Mouse (Mus musculus): ENCODE results near the gene Abcg5. TPM values are rescaled to one million over a fixed set of nuclear protein-coding genes. Genes with fewer than 3 reads are reported as not detected.

The Abcg5 gene
- polyA plus RNA-seq, 1 experiment: not detected

- Histone ChIP-seq H3K36me3 (ENCODE audit: control insufficient read depth, insufficient read depth) (peaks cover 26% of the 10 kb centered on the region), H3K4me3 (no peak overlapping the region), H3ac (ENCODE audit: control insufficient read depth, insufficient read length) (no peak overlapping the region), H3K79me2 (ENCODE audit: control insufficient read depth, insufficient read depth) (no peaks in the 10 kb centered on the region), H3K27me3 (ENCODE audit: control insufficient read depth, insufficient read depth, insufficient read length) (no peaks in the 10 kb centered on the region), H3K4me2 (ENCODE audit: low read depth) (no peak overlapping the region)
- no peak for TF ChIP-seq POLR2AphosphoS2 (IDR thresholded peaks at IDR 0.05; ENCODE audit: insufficient read length, low read depth)
- no peak for TF ChIP-seq TCF12 (IDR thresholded peaks at IDR 0.05; ENCODE audit: insufficient read depth, poor library complexity, severe bottlenecking)
- TF ChIP-seq USF1 (IDR thresholded peaks at IDR 0.05; ENCODE audit: low read depth): no peak
- TF ChIP-seq E2F4 (IDR thresholded peaks at IDR 0.05; ENCODE audit: insufficient read depth): no peak
- no peak for TF ChIP-seq TCF3 (IDR thresholded peaks at IDR 0.05; ENCODE audit: insufficient read length, low read depth)
- no peak for TF ChIP-seq MAX (IDR thresholded peaks at IDR 0.05; ENCODE audit: low read depth)
- TF ChIP-seq SRF (IDR thresholded peaks at IDR 0.05; ENCODE audit: control insufficient read depth, insufficient read length, low read depth): no peak
- no peak for TF ChIP-seq POLR2A (IDR thresholded peaks at IDR 0.05; ENCODE audit: insufficient read length, low read depth)
- TF ChIP-seq MYOG (IDR thresholded peaks at IDR 0.05; ENCODE audit: control insufficient read depth in 1 of 3, insufficient read depth in 1 of 3, insufficient read length in 2 of 3, low read depth in 2 of 3): no peak
- TF ChIP-seq MYOD1 (IDR thresholded peaks at IDR 0.05; ENCODE audit: control insufficient read depth in 1 of 3, insufficient read length in 2 of 3, low read depth in 2 of 3): no peak
- no peak for TF ChIP-seq CEBPB (IDR thresholded peaks at IDR 0.05; ENCODE audit: insufficient read depth, poor library complexity, severe bottlenecking)
- TF ChIP-seq REST (IDR thresholded peaks at IDR 0.05; ENCODE audit: insufficient read depth, insufficient read length): no peak
Measured at GRCm38 (mm10) chr17:84725163-84725562, 42.4 kb upstream of the Abcg5 start.

GRCm38 (mm10) chr17:84724028-84724427 is 41.2 kb upstream of the Abcg5 start:
- no peak for TF ChIP-seq SRF (IDR thresholded peaks at IDR 0.05; ENCODE audit: control insufficient read depth, insufficient read length, low read depth)
- no peak for TF ChIP-seq E2F4 (IDR thresholded peaks at IDR 0.05; ENCODE audit: insufficient read depth)
- TF ChIP-seq POLR2A (IDR thresholded peaks at IDR 0.05; ENCODE audit: insufficient read length, low read depth): no peak
- TF ChIP-seq USF1 (IDR thresholded peaks at IDR 0.05; ENCODE audit: low read depth): no peak
- Histone ChIP-seq H3K36me3 (ENCODE audit: control insufficient read depth, insufficient read depth) (peaks cover 15% of the 10 kb centered on the region), H3K4me2 (ENCODE audit: low read depth) (no peak overlapping the region), H3K27me3 (ENCODE audit: control insufficient read depth, insufficient read depth, insufficient read length) (no peaks in the 10 kb centered on the region), H3K79me2 (ENCODE audit: control insufficient read depth, insufficient read depth) (no peaks in the 10 kb centered on the region), H3ac (ENCODE audit: control insufficient read depth, insufficient read length) (no peak overlapping the region), H3K4me3 (no peak overlapping the region)

- no peak overlapping the region for H3K4me2 ChIP-seq (ENCODE audit: low read depth)
- no peak for TF ChIP-seq E2F4 (IDR thresholded peaks at IDR 0.05; ENCODE audit: insufficient read depth)
- no peak for TF ChIP-seq POLR2A (IDR thresholded peaks at IDR 0.05; ENCODE audit: insufficient read length, low read depth)
- no peak for TF ChIP-seq POLR2AphosphoS2 (IDR thresholded peaks at IDR 0.05; ENCODE audit: insufficient read length, low read depth)
Measured at GRCm38 (mm10) chr17:84719105-84719504, 36.3 kb upstream of the Abcg5 start.

GRCm38 (mm10) chr17:84717416-84717815 is 34.6 kb upstream of the Abcg5 start:
- no peak overlapping the region for H3K4me3 ChIP-seq
- no peak overlapping the region for H3ac ChIP-seq (ENCODE audit: control insufficient read depth, insufficient read length)
- no peak overlapping the region for H3K4me2 ChIP-seq (ENCODE audit: low read depth)
- no peaks in the 10 kb centered on the region for H3K27me3 ChIP-seq (ENCODE audit: control insufficient read depth, insufficient read depth, insufficient read length)
- peaks cover 22% of the 10 kb centered on the region for H3K36me3 ChIP-seq (ENCODE audit: control insufficient read depth, insufficient read depth)
- no peaks in the 10 kb centered on the region for H3K79me2 ChIP-seq (ENCODE audit: control insufficient read depth, insufficient read depth)
- TF ChIP-seq E2F4 (IDR thresholded peaks at IDR 0.05; ENCODE audit: insufficient read depth): no peak
- TF ChIP-seq TCF12 (IDR thresholded peaks at IDR 0.05; ENCODE audit: insufficient read depth, poor library complexity, severe bottlenecking): no peak
- no peak for TF ChIP-seq MAX (IDR thresholded peaks at IDR 0.05; ENCODE audit: low read depth)
- no peak for TF ChIP-seq POLR2A (IDR thresholded peaks at IDR 0.05; ENCODE audit: insufficient read length, low read depth)
- TF ChIP-seq POLR2AphosphoS2 (IDR thresholded peaks at IDR 0.05; ENCODE audit: insufficient read length, low read depth): no peak
- TF ChIP-seq MYOG (IDR thresholded peaks at IDR 0.05; ENCODE audit: control insufficient read depth in 1 of 3, insufficient read depth in 1 of 3, insufficient read length in 2 of 3, low read depth in 2 of 3): no peak
- TF ChIP-seq MYOD1 (IDR thresholded peaks at IDR 0.05; ENCODE audit: control insufficient read depth in 1 of 3, insufficient read length in 2 of 3, low read depth in 2 of 3): no peak
- TF ChIP-seq CEBPB (IDR thresholded peaks at IDR 0.05; ENCODE audit: insufficient read depth, poor library complexity, severe bottlenecking): no peak
- no peak for TF ChIP-seq REST (IDR thresholded peaks at IDR 0.05; ENCODE audit: insufficient read depth, insufficient read length)
- TF ChIP-seq SRF (IDR thresholded peaks at IDR 0.05; ENCODE audit: control insufficient read depth, insufficient read length, low read depth): no peak
- TF ChIP-seq USF1 (IDR thresholded peaks at IDR 0.05; ENCODE audit: low read depth): no peak
- no peak for TF ChIP-seq TCF3 (IDR thresholded peaks at IDR 0.05; ENCODE audit: insufficient read length, low read depth)

More at GRCm38 (mm10) chr17:84719105-84719504, 36.3 kb upstream of the Abcg5 start:
- H3ac ChIP-seq (ENCODE audit: control insufficient read depth, insufficient read length): no peak overlapping the region
- H3K36me3 ChIP-seq (ENCODE audit: control insufficient read depth, insufficient read depth): peaks cover 19% of the 10 kb centered on the region
- no peak overlapping the region for H3K4me3 ChIP-seq
- H3K79me2 ChIP-seq (ENCODE audit: control insufficient read depth, insufficient read depth): no peaks in the 10 kb centered on the region
- H3K27me3 ChIP-seq (ENCODE audit: control insufficient read depth, insufficient read depth, insufficient read length): no peaks in the 10 kb centered on the region

GRCm38 (mm10) chr17:84716252-84716872 is 33.6 kb upstream of the Abcg5 start:
- H3K36me3 ChIP-seq (ENCODE audit: control insufficient read depth, insufficient read depth): peaks cover 23% of the 10 kb centered on the region

More at GRCm38 (mm10) chr17:84716252-84716872, 33.6 kb upstream of the Abcg5 start:
- Histone ChIP-seq H3ac (ENCODE audit: control insufficient read depth, insufficient read length) (no peak overlapping the region), H3K27me3 (ENCODE audit: control insufficient read depth, insufficient read depth, insufficient read length) (no peaks in the 10 kb centered on the region), H3K4me2 (ENCODE audit: low read depth) (no peak overlapping the region), H3K4me3 (no peak overlapping the region), H3K79me2 (ENCODE audit: control insufficient read depth, insufficient read depth) (no peaks in the 10 kb centered on the region)
- TF ChIP-seq USF1 (IDR thresholded peaks at IDR 0.05; ENCODE audit: low read depth): no peak
- TF ChIP-seq POLR2A (IDR thresholded peaks at IDR 0.05; ENCODE audit: insufficient read length, low read depth): no peak
- TF ChIP-seq MYOG (IDR thresholded peaks at IDR 0.05; ENCODE audit: control insufficient read depth in 1 of 3, insufficient read depth in 1 of 3, insufficient read length in 2 of 3, low read depth in 2 of 3): no peak
- no peak for TF ChIP-seq E2F4 (IDR thresholded peaks at IDR 0.05; ENCODE audit: insufficient read depth)
- TF ChIP-seq MAX (IDR thresholded peaks at IDR 0.05; ENCODE audit: low read depth): no peak
- no peak for TF ChIP-seq POLR2AphosphoS2 (IDR thresholded peaks at IDR 0.05; ENCODE audit: insufficient read length, low read depth)
- no peak for TF ChIP-seq CEBPB (IDR thresholded peaks at IDR 0.05; ENCODE audit: insufficient read depth, poor library complexity, severe bottlenecking)
- no peak for TF ChIP-seq SRF (IDR thresholded peaks at IDR 0.05; ENCODE audit: control insufficient read depth, insufficient read length, low read depth)
- TF ChIP-seq MYOD1 (IDR thresholded peaks at IDR 0.05; ENCODE audit: control insufficient read depth in 1 of 3, insufficient read length in 2 of 3, low read depth in 2 of 3): no peak
- TF ChIP-seq REST (IDR thresholded peaks at IDR 0.05; ENCODE audit: insufficient read depth, insufficient read length): no peak
- no peak for TF ChIP-seq TCF12 (IDR thresholded peaks at IDR 0.05; ENCODE audit: insufficient read depth, poor library complexity, severe bottlenecking)
- no peak for TF ChIP-seq TCF3 (IDR thresholded peaks at IDR 0.05; ENCODE audit: insufficient read length, low read depth)

Measured in myocyte (in vitro differentiated cells).